Mouse (Mus musculus) bone marrow, adult 2 months (tissue): ENCODE results near the gene Slc6a8. TPM values are rescaled to one million over a fixed set of nuclear protein-coding genes. Genes with fewer than 3 reads are reported as not detected.

ENCODE experiments used
- H3K27ac ChIP-seq: fragments of 200-500 bp; 2 replicates; pipeline ENCODE4 v1.5.1; 2012; ENCODE audit warnings: low read depth, mild to moderate bottlenecking, control low read depth, inconsistent platforms, low read length; ENCODE audit not compliant: control insufficient read depth, poor library complexity, insufficient read depth
- H3K4me1 ChIP-seq: fragments of 200-500 bp; 2 replicates; pipeline ENCODE4 v1.6.1; 2011; ENCODE audit warnings: low read length; ENCODE audit not compliant: control insufficient read depth, insufficient read depth
- H3K4me3 ChIP-seq: fragments of 200-500 bp; replicated peaks from 2 replicates; pipeline ENCODE3; 2011; ENCODE audit warnings: mild to moderate bottlenecking, low read depth, low read length, control low read depth; ENCODE audit not compliant: control insufficient read depth
- CTCF ChIP-seq: fragments of 200-500 bp; IDR thresholded peaks from 2 replicates; pipeline ENCODE4 v1.5.1; 2011; ENCODE audit warnings: low read length, control low read depth; ENCODE audit not compliant: control insufficient read depth, insufficient read depth
- POLR2A ChIP-seq: fragments of 200-500 bp; IDR thresholded peaks from 2 replicates; pipeline ENCODE4 v1.6.1; 2011; ENCODE audit warnings: low read depth, mild to moderate bottlenecking, control low read depth, low read length, borderline replicate concordance; ENCODE audit not compliant: control insufficient read depth
- WGBS: fragments of 180-500 bp; shearing (Covaris S2); methylation state at CpG from one replicate; pipeline ENCODE4 v1.1.7; 2018; 5-methylcytosine and 5-hydroxymethylcytosine counted together
- polyA plus RNA-seq: library from polyadenylated mRNA; stranded (reverse); fragments of >200 nt; gene quantifications from 2 replicates; pipeline ENCODE4 v1.2.4, GENCODE M21; 2011; ENCODE audit warnings: low replicate concordance; ENCODE audit not compliant: missing spikeins, insufficient read depth, insufficient read length

Gene Slc6a8
- polyA plus RNA-seq, 1 experiment: 7.7 TPM

GRCm38 (mm10) chrX:73700472-73700871 lies 27.5 kb downstream of the Slc6a8 start:
- Histone ChIP-seq H3K27ac (no peak overlapping the region), H3K4me3 (no peak overlapping the region), H3K4me1 (no peaks in the 10 kb centered on the region)
- TF ChIP-seq CTCF: no peak
- 59% methylated on average over 1 of the region's 1 CpGs for WGBS

- 18% methylated on average over 21 of the region's 21 CpGs for WGBS
- H3K4me1 ChIP-seq: peaks cover 1% of the 10 kb centered on the region; the same call in 1 of the 2 replicates
- no peak; the same call in 1 of the 2 replicates for TF ChIP-seq CTCF
- no peak for TF ChIP-seq POLR2A
- H3K4me3 ChIP-seq: peak overlapping the region; percentile 90
- peak overlapping the region; percentile 92 for H3K27ac ChIP-seq
Observed at GRCm38 (mm10) chrX:73715476-73716108, 42.6 kb downstream of the Slc6a8 start.

GRCm38 (mm10) chrX:73716109-73716661 lies 43.2 kb downstream of the Slc6a8 start, which contains the start of the genes Bcap31 and Abcd1:
Gene Bcap31 (minus strand): TSS chrX:73716175.
Gene Abcd1 (plus strand): TSS chrX:73716597.
- Histone ChIP-seq H3K4me1 (peaks cover 1% of the 10 kb centered on the region; the same call in 1 of the 2 replicates), H3K4me3 (peak within 1 kb of the TSS; percentile 90), H3K27ac (peak within 1 kb of the TSS; percentile 92)
- TF ChIP-seq CTCF (no peak), POLR2A (peak; percentile 84; the same call in 1 of the 2 replicates)
- WGBS: 19% methylated on average over 45 of the region's 45 CpGs

- 11% methylated on average over 30 of the region's 30 CpGs for WGBS
- Histone ChIP-seq H3K27ac (peak overlapping the region; percentile 85), H3K4me1 (peaks cover 1% of the 10 kb centered on the region; the same call in 1 of the 2 replicates), H3K4me3 (peak overlapping the region; percentile 72)
- TF ChIP-seq POLR2A: 0 out of 2 replicates have a peak, but pooled peaks have one; percentile 61
- no peak for TF ChIP-seq CTCF
Observed at GRCm38 (mm10) chrX:73716709-73717545, 44.0 kb downstream of the Slc6a8 start.

- 19% methylated on average over 11 of the region's 11 CpGs for WGBS
- peak overlapping the region; percentile 72 for H3K4me3 ChIP-seq
- peaks cover 1% of the 10 kb centered on the region; the same call in 1 of the 2 replicates for H3K4me1 ChIP-seq
- TF ChIP-seq CTCF (no peak), POLR2A (0 out of 2 replicates have a peak, but pooled peaks have one; percentile 34)
- peak overlapping the region; percentile 85 for H3K27ac ChIP-seq
Observed at GRCm38 (mm10) chrX:73717667-73718066, 44.7 kb downstream of the Slc6a8 start.

GRCm38 (mm10) chrX:73718271-73718670 lies 45.3 kb downstream of the Slc6a8 start:
- Histone ChIP-seq H3K27ac (peak overlapping the region; percentile 85), H3K4me1 (peaks cover 1% of the 10 kb centered on the region; the same call in 1 of the 2 replicates), H3K4me3 (peak overlapping the region; percentile 72)
- TF ChIP-seq POLR2A: no peak
- TF ChIP-seq CTCF: no peak
- 16% methylated on average over 3 of the region's 3 CpGs for WGBS

GRCm38 (mm10) chrX:73718686-73719362 lies 45.9 kb downstream of the Slc6a8 start:
- Histone ChIP-seq H3K4me3 (peak overlapping the region; percentile 72), H3K27ac (peak overlapping the region; percentile 85), H3K4me1 (peaks cover 1% of the 10 kb centered on the region; the same call in 1 of the 2 replicates)
- WGBS: 12% methylated on average over 5 of the region's 5 CpGs
- TF ChIP-seq CTCF: no peak
- no peak for TF ChIP-seq POLR2A
